Mouse (Mus musculus) spleen, postnatal 10 days (tissue): ENCODE results near the gene Plekhd1.

Experiments used
- DNase-seq, 2 experiments: peaks; one replicate each; pipeline ENCODE4 v3.0.0; 2021 to 2022; ENCODE audit warnings: low spot score in 2 of 2

The Plekhd1 gene

DNA sequence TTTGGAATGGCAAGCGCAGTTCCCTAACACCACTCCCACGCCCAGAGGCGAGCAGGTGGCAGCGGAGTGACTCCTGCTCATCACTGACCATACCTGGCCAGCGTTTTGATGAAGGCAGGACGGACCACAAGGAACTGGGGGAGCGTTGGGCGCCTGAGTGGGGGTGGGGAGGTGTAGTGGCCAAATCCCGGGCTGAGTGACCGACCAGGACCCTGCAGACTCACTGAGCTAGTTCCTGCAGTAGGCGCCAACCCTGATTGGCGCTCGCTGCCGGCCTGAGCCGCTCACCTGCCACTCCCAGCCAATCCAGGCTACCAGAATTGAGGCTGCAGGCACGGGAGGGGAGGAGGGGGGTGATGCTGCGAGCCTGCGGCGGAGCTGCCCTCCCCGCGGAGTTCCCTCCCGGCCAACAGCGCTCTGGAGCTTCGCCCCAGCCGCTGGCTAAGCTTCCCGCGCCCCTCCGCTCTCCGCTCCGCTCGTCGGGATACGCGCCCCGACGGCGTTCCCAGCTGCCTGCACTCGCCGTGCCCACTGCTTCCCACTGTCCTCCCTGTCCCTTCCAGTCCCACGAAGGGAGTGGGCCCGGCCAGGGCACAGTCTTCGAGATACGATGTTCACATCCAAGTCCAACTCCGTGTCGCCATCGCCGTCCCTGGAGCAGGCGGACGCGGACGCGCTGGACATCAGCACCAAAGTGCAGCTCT is at the start of gene Plekhd1:
Gene Plekhd1, plus strand, starts transcription at position 323 of the 704 bp plus-strand sequence.
- DNase-seq, result no peak

DNA sequence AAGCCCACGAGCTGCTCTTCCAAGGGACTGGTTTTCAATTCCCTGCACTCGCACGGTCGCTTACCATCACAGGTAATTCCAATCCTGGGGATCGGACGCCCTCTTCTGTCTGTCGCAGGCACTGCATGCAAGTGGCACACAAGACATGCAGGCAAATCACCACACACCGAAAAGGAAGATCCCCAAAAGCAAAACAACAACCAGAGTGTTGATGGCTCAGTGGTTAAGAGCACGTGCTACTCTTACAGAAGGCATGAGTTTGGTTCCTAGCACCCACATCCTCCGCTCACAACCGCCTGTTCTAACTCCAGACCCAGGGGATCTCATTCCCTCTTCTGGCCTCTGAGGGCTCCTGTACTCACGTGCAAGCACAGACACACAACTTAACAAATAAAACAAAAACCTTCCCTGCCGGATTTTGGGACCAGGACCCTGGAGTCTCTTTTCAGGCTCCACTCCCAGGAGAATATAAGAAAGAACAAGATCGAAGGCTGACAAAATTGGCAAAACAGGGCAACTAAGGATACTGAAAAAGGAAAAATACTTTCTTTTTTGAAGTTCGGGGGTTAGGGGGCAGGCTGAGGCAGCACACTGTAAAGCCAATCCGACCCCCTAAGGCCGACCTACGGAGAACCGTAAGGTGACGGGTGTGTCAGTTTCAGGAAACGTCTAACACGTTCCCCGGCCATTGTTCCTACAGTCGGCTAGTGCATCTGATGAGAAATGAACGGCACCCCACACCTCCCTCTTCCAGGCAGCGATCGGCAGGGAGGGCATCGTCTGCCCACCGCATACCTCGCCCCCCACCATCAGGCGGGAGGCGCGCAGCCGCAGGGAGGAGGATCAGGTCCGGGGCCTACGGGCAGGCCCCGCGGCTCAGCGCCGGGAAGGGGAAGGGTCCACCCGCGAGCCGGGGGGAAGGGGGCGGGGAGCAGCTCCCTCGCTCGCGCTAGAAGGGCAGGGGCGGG is 49.4 kb upstream of the Plekhd1 start:
- peak; percentile 74 to 85 for DNase-seq

DNA sequence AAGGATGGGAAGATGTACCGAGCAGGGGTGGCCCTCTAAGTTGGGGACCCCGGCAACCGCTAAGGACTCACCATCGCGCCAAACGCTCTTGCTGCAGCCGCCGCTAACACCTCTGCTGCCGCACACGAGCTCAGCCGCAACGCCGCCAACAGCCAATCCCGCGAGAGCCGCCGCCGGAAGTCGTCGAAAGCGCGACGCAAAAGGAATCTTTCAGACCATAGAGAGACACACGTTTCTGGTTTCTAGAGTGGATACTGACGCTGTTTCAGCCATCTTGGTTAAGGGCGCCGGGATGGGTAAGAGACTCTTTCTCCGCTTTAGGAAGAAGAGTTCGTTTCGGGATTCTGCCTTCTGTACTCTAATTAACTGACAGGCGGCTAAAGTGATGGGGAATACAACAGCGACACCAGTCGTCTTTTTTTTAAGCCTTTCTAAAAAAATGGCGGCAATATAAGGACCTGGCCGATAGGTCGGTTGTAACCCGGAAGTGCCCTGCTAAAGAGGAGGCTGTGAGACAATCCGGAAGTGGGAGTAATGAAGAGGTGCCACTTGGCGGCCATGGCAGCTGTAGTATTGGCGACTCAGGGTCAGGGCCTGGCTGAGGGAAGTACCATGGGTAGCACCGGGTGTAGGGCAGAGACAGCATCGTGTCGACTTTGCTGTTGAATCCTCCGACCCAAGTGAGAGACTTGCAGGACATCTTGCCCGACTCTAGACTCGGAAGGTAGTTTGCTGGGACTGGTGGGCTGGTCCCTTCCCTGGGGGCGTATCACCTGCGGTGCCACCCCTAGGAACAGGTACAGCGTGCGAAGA is 48.5 kb upstream of the Plekhd1 start, which contains the start of the genes Slc39a9 and Erh:
Gene Slc39a9, plus strand, starts transcription at position 191 of the 813 bp plus-strand sequence.
Gene Erh, minus strand, starts transcription at position 649 of the 813 bp plus-strand sequence.
- peak; percentile 90 to 94 for DNase-seq

DNA sequence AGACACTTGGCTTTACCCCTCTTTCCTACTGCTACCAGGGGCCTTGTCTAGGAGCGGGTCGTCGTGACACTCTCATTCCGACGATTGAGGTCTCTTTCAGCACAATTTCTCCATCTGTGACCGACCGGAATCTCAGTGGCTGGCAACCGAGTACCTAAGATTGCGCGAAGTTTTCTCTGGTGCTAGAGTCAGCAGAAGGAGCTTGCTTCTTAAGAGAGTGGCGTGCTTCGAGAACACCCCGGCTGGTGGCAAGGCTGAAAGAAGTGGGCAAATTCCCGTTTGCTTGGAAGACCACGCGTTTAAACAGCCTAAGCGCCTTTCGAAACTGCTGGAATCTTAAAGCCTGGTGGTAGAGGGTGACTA is 47.9 kb upstream of the Plekhd1 start:
- DNase-seq, result no peak

DNA sequence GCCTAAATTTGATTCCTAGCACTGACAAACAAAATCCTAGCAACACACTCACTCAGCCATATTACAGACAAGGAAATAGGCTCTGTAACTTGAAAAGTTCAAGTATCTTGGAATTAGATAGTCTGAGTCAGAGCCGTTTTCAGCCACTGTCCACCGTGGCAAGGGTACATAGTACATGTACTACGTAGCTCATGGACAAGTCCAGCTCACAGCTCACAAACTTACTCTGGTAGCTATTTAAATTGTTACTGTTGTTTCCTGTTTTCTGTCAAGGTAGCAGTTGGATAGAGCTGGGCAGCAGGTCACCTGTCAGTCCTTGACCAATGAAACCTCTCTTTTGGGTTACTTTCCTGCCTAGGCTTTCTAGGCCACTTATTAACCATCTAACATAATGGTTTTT is 46.0 kb upstream of the Plekhd1 start:
- no peak for DNase-seq

DNA sequence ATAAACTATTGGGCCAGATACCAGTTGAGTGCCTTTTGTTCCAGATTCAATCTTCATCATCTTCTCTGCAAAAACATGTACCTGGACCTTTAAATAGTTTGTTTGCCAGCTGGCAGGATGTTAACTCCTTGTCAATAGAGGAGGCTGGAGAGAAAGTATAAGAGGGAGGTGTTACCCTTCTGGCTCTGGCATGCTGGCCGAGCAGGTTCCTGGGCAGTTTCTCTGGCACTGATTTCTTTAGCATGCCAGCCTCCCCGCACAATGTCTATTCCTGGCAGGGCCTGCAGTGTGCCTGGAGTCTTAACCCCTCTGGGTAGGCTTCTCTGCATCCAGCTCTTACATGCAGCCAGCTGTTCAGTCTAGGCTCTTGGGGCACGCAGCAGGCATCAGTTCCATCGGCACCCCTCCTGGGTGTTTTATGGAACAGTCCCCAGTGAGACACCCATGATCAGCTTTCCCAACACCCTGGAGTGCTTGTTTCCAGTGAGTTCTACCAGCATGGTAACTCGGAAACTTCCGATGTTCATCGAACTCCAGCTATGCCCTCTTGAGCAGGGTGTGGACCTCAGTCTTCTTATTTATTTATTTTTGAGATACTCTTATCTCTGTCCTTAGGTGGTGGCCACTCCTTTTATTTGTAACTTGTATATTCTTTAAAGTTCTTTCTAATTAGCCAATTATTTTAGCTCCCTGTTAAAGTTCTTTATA is 38.3 kb upstream of the Plekhd1 start:
- no peak for DNase-seq

DNA sequence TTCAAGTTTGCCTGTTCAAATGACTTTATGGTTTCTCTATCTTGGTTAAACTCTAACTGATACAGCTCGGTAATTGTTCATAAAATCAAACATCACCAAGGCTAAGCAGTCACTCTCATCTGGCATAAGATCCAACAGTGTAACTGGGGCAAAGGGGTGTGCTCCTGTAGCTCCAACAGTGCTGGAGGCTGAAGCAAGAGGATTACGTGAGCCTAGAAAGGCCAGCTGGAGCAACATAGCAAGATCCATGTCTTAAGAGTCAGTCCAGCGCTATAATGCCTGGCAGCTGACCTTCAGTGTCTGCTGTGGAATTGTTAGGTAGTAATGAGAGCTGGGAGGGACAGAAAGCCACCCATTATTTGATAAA is 37.7 kb upstream of the Plekhd1 start:
- no peak for DNase-seq

DNA sequence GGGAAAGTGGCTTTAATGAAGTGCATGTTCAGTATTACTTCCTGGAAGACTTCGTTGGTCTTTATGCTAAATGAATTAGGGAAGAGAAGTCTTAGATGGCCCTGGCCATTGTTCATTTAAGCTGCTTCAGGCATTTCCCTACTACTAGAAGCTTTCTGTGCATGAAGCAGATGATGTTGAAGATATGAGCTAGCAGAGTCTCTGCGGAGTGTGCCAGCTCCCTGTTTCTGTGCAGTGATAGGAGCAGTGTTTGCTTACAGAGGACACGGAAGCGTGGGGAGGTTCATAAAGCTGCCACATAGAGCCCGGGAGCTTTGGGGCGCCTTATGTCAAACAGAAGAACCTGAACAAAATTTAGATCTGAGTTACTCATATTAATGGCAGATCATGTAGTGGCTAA is 33.7 kb upstream of the Plekhd1 start:
- DNase-seq, result no peak

DNA sequence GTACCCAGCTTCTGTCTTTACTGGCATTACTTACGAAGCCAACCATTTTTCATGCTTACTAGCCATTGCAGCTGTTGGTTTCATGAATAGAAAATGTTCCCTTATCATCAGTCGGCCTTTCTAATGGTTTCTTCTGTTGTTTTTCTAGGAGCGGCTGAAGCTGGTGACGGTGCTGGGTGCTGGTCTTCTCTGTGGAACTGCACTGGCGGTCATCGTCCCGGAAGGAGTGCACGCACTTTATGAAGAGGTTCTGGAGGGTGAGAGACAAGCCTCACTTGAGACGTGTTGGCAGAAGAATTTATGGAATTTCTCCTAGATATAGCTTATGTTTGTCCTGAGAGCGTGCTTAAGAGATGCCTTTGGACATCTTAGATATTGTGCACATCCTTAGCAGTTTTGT is 30.1 kb upstream of the Plekhd1 start:
- DNase-seq, result no peak

DNA sequence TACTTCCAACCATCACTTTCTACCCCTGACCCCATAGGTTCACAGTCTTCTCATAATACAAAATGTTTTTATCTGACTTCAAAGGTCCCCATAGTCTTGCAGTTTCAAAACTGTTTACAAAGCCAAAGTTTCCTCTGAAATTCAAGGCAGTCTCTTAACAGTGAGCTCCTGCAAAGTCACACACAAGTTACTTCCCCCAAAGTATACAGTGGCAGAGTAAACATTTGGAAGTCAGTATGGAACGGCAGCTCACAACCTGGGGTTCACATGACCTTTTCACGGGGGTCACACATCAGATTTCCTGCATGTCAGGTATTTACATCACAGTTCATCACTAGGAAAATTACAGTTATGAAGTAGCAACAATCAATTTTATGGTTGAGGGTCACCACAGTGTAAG is 28.5 kb upstream of the Plekhd1 start:
- no peak for DNase-seq

DNA sequence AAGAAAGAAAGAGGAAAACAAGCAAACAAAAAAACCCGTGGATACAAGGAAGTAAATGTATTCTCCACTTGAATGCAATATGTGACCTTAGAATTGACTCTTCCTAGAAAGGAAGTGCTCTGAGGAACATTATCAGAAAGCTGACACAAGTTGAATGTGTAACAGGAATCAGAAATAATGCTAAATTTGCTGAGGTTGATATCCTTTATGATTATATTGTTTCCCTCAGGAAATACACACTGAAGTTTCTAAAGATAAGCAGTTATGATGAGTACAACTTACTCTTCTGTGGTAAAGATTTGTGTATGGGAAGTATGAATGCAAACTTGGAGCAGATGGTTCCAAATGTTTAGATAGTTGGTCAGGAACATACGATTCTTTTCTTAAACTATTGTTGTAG is 24.0 kb upstream of the Plekhd1 start:
- DNase-seq, result no peak

DNA sequence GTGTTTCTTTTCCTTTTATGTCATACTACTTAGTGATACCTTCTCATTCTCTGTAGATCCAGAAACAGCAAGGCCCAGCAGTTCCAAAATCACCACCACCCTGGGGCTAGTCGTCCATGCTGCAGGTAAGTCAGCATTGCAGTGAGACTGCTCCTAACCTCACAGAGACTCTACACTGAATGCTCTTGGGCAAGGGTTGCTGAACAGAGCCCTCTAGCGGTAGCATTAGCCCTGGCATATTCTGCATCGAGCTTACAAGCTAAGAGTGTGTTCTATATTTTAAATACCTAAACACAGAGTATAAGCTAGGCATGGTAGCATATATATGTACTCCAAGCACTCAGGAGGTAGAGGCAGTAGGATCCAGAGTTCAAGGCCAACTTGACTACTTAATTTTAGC is 19.2 kb upstream of the Plekhd1 start:
- DNase-seq, result peak; percentile 20 to 57

DNA sequence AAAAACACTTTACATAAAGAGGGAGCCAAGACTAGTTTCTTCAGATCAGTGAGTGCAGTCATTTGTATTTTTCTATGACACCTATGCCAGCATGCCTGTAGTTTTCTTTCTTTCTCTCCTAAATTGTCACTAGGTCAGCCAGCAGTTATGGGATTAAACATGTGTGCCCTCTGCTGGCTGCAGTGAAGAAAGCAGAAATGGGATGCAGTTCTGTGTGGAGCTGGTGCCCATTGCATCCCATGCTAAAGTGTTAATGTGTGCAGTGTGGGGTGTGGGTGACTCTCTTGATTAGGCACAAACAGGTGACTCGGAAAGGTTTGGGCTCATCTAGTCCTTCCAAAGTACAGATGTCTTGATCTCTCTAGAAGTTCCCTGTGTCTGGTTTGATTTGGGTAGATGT is 11.1 kb upstream of the Plekhd1 start:
- DNase-seq, result peak in 1 of 2 experiments; percentile 39

DNA sequence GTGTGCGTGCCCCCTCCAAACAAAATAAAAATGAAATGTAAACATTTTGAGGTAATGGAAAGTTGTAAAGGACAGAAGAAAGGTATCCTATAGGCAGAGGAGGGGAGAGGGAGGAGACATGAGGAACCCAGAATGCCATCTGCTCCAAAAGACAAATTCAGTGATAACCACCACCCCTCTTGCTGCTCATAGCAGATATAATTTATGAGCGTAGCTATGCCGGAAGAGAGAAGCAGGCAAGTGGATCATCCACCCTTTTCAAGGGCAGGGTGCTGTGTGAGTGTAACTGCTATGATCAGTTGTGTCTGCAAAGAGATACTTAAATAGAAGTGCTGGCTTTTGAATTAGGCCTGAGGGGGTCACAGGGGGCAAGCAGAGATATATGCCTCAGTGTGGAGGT is 8.8 kb upstream of the Plekhd1 start:
- no peak for DNase-seq

DNA sequence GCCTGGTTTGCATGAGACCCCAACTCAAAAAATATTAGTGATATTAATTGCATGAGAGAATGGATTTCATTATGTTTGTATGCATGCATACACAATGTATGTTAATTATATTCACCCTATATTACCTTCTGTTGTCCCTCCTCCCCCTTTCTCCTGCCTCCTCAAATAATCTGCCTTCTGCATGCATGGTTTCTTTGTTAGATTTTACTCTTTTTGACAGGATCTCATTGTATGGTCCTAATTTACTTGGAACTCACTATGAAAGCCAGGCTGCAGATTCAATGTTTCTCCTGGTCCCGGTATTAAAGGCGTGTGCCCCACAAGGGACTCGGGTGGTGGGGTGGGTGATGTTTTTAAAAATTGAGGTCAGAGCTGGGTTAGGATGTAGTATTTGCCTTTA is 8.1 kb upstream of the Plekhd1 start:
- no peak for DNase-seq

DNA sequence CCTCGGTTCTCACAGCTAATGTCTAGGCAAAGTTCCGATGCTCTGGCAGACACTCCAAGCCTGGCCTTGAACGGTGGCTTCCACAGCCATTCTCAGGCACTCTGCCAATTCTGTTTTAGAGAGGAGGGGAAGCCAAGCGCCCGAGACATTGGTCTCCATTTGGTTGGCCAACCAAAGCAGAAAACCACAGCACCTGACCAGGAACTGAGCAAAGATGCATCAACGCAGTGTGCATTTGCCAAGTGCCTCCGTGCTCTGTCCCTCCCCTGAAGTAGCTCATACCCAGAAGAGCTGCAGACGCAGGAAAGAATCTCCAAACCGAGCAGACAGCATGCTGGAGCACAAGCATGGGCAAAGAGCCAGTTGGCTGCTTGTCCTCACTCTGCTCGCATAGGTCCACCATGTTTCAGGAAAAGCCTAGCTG is 4.6 kb upstream of the Plekhd1 start:
- DNase-seq, result no peak

DNA sequence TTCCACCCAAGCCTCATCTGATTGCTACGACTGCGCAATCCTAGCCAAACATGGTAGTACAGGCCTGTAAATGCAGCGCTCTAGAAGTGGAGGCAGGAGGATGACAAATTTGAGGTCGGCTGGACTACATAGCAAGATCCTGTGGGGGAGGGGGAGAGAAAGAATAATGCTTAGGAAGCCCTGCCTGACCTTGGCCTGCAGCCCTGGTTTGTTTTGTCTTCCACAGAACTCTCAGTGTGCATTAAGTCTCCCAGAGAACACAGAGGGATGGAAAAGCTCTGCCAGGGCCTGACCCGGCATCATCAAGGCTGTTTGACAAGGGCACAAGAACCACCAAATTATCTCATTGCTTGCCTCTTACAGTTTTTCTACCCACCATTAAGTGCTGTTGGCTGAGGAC is 2.7 kb upstream of the Plekhd1 start:
- DNase-seq, result no peak

DNA sequence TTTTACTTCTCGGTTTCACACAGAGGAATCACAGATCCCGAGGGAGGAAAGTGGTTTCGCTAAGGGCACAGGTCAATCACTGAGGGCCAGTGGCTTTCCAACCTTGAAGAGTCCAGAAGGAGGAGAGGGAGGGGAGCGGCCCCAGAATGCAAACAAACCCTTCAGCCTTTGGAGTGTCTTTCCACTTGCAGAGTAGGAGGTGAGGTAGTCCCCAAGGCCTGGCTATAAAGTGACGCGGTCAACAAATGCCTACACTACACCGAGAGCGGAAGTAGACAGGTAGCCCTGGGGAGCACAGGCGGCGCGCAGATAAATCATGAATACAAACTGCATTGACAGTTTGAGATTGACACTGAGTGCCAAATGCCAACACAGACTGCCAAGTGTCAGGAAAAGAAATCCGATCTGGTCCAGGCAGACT is 710 bp upstream of the Plekhd1 start:
- no peak for DNase-seq

DNA sequence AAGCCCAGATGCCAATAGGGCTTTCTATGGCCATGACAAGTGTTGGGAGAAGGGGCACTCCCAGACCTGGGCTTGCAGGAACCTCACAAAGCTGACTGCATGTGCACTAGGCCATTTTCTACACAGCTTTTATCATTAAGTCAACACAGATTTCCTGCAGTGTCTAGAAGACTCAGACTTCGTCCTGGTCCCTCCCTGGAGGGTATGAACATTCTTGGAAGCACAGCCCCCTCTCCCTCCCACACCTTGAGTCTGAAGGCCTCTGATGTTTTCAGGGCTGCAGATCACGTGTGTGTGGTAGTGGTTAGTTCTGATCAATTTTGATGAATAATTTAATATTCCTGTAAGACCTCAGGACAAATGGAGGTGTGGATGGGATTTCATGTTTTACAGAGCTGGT is 1.3 kb downstream of the Plekhd1 start:
- DNase-seq, result no peak

DNA sequence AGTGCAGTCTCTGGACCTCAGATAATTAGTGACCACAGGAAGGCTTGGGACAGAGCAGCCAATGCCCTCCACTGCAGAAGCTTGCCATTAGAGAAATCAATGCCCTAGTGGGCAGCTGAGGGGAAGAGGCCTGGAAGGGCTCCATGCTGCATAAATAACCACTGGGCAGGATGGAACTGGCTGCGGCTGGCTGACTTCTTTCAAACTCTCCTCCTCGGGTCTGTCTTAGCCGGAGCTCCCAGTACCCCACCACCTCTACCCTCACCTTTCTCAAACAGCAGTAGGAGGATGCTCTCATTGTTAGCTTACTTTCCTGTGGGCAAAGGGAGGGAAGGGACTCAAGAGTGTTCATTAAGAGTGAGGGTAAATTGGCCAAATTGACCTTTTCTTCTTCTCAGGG is 2.6 kb downstream of the Plekhd1 start:
- no peak for DNase-seq

DNA sequence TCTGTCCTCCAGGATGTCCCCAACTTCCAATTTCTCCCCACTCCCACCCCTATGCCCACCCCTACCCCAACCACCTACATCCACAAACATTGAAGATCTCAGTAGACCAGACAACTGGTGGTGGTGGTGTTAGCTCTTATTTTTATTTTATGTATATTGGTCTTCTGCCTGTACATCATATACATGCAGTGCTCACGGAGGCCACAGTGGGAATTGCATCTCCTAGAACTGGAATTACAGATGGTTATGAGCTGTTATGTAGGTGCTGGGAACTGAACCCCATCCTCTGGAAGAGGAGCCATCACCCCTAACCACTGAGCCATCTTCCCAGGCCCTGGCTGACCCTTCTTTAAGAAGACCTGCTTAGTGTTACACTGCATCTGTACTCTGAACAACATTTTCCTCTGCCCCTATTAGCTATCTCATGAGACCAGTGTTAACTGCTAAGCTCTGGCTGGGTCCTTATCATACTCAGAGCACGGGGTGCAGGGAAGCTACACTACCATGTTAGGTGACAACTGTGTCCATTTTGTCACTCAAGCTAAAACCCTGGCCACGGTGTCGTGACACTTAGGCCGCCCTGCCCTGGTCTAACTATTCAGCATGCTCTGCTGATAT is 6.2 kb downstream of the Plekhd1 start:
- no peak for DNase-seq
